Mouse (Mus musculus): Measurements from ENCODE around the gene St6galnac4. TPM values are rescaled to one million over a fixed set of nuclear protein-coding genes. Genes with fewer than 3 reads are reported as not detected.

The St6galnac4 gene
- polyA plus RNA-seq, 1 experiment from 2014 or later: 13.6 TPM

GRCm38 (mm10) chr2:32547380-32547779, 39.5 kb upstream of the St6galnac4 start:
- Histone ChIP-seq H3K9ac (ENCODE audit: low read length) (no peak overlapping the region), H3K9me3 (ENCODE audit: control insufficient read depth, low read length) (no peaks in the 10 kb centered on the region), H3K27me3 (ENCODE audit: control insufficient read depth, insufficient read depth, low read length) (no peaks in the 10 kb centered on the region), H3K36me3 (ENCODE audit: control insufficient read depth, insufficient read depth, low read length) (no peaks in the 10 kb centered on the region; the same call in 1 of the 2 replicates), H3K4me2 (no peak overlapping the region), H3K27ac (ENCODE audit: low read depth, low read length) (no peak overlapping the region), H3K4me1 (ENCODE audit: control insufficient read depth, insufficient read depth, low read length) (no peaks in the 10 kb centered on the region), H3K4me3 (ENCODE audit: low read depth, low read length) (no peak overlapping the region)
- DNase-seq (ENCODE audit: low spot score, missing footprints) (no peak), ATAC-seq (ENCODE audit: low FRiP score) (no peak)
- 90% methylated on average over 5 of the region's 5 CpGs for WGBS

GRCm38 (mm10) chr2:32547964-32548739, 38.7 kb upstream of the St6galnac4 start:
- WGBS: 90% methylated on average over 7 of the region's 7 CpGs
- H3K27ac ChIP-seq (ENCODE audit: low read depth, low read length): no peak overlapping the region
- H3K36me3 ChIP-seq (ENCODE audit: control insufficient read depth, insufficient read depth, low read length): no peaks in the 10 kb centered on the region; the same call in 1 of the 2 replicates
- no peaks in the 10 kb centered on the region for H3K9me3 ChIP-seq (ENCODE audit: control insufficient read depth, low read length)
- H3K4me1 ChIP-seq (ENCODE audit: control insufficient read depth, insufficient read depth, low read length): no peaks in the 10 kb centered on the region
- H3K27me3 ChIP-seq (ENCODE audit: control insufficient read depth, insufficient read depth, low read length): no peaks in the 10 kb centered on the region
- ATAC-seq (ENCODE audit: low FRiP score): no peak
- DNase-seq (ENCODE audit: low spot score, missing footprints): peak; percentile 12
- no peak overlapping the region for H3K9ac ChIP-seq (ENCODE audit: low read length)
- H3K4me2 ChIP-seq: no peak overlapping the region
- no peak overlapping the region for H3K4me3 ChIP-seq (ENCODE audit: low read depth, low read length)

- H3K4me1 ChIP-seq (ENCODE audit: control insufficient read depth, insufficient read depth, low read length): no peaks in the 10 kb centered on the region
- DNase-seq (ENCODE audit: low spot score, missing footprints) (peak; percentile 12), ATAC-seq (ENCODE audit: low FRiP score) (no peak)
- H3K27me3 ChIP-seq (ENCODE audit: control insufficient read depth, insufficient read depth, low read length): no peaks in the 10 kb centered on the region
- H3K27ac ChIP-seq (ENCODE audit: low read depth, low read length): no peak overlapping the region
- H3K4me2 ChIP-seq: no peak overlapping the region
- WGBS: 93% methylated on average over 9 of the region's 9 CpGs
- no peak overlapping the region for H3K9ac ChIP-seq (ENCODE audit: low read length)
- H3K4me3 ChIP-seq (ENCODE audit: low read depth, low read length): no peak overlapping the region
- H3K9me3 ChIP-seq (ENCODE audit: control insufficient read depth, low read length): no peaks in the 10 kb centered on the region
- no peaks in the 10 kb centered on the region; the same call in 1 of the 2 replicates for H3K36me3 ChIP-seq (ENCODE audit: control insufficient read depth, insufficient read depth, low read length)
Observed at GRCm38 (mm10) chr2:32549171-32549570, 37.7 kb upstream of the St6galnac4 start.

- no peak overlapping the region for H3K9ac ChIP-seq (ENCODE audit: low read length)
- no peaks in the 10 kb centered on the region for H3K9me3 ChIP-seq (ENCODE audit: control insufficient read depth, low read length)
- ATAC-seq (ENCODE audit: low FRiP score) (no peak), DNase-seq (ENCODE audit: low spot score, missing footprints) (no peak)
- H3K4me3 ChIP-seq (ENCODE audit: low read depth, low read length): no peak overlapping the region
- H3K4me1 ChIP-seq (ENCODE audit: control insufficient read depth, insufficient read depth, low read length): no peaks in the 10 kb centered on the region
- H3K27me3 ChIP-seq (ENCODE audit: control insufficient read depth, insufficient read depth, low read length): no peaks in the 10 kb centered on the region
- WGBS: 78% methylated on average over 6 of the region's 6 CpGs
- no peak overlapping the region for H3K27ac ChIP-seq (ENCODE audit: low read depth, low read length)
- H3K4me2 ChIP-seq: no peak overlapping the region
- no peaks in the 10 kb centered on the region; the same call in 1 of the 2 replicates for H3K36me3 ChIP-seq (ENCODE audit: control insufficient read depth, insufficient read depth, low read length)
Observed at GRCm38 (mm10) chr2:32549764-32550163, 37.1 kb upstream of the St6galnac4 start.

GRCm38 (mm10) chr2:32551236-32551635, 35.7 kb upstream of the St6galnac4 start:
- 90% methylated on average over 5 of the region's 5 CpGs for WGBS
- Histone ChIP-seq H3K4me2 (no peak overlapping the region), H3K27ac (ENCODE audit: low read depth, low read length) (no peak overlapping the region), H3K4me3 (ENCODE audit: low read depth, low read length) (no peak overlapping the region), H3K4me1 (ENCODE audit: control insufficient read depth, insufficient read depth, low read length) (peaks cover 6% of the 10 kb centered on the region; the same call in 1 of the 2 replicates), H3K36me3 (ENCODE audit: control insufficient read depth, insufficient read depth, low read length) (no peaks in the 10 kb centered on the region), H3K9ac (ENCODE audit: low read length) (no peak overlapping the region), H3K9me3 (ENCODE audit: control insufficient read depth, low read length) (no peaks in the 10 kb centered on the region), H3K27me3 (ENCODE audit: control insufficient read depth, insufficient read depth, low read length) (no peaks in the 10 kb centered on the region)
- ATAC-seq (ENCODE audit: low FRiP score): no peak
- no peak for DNase-seq (ENCODE audit: low spot score, missing footprints)

GRCm38 (mm10) chr2:32553592-32554148, 33.2 kb upstream of the St6galnac4 start:
- Histone ChIP-seq H3K4me1 (ENCODE audit: control insufficient read depth, insufficient read depth, low read length) (peaks cover 10% of the 10 kb centered on the region), H3K9ac (ENCODE audit: low read length) (no peak overlapping the region), H3K36me3 (ENCODE audit: control insufficient read depth, insufficient read depth, low read length) (no peaks in the 10 kb centered on the region), H3K9me3 (ENCODE audit: control insufficient read depth, low read length) (no peaks in the 10 kb centered on the region), H3K27ac (ENCODE audit: low read depth, low read length) (no peak overlapping the region), H3K27me3 (ENCODE audit: control insufficient read depth, insufficient read depth, low read length) (no peaks in the 10 kb centered on the region), H3K4me3 (ENCODE audit: low read depth, low read length) (no peak overlapping the region), H3K4me2 (no peak overlapping the region)
- DNase-seq (ENCODE audit: low spot score, missing footprints) (peak; percentile 68), ATAC-seq (ENCODE audit: low FRiP score) (no peak)
- 79% methylated on average over 7 of the region's 7 CpGs for WGBS

- no peak overlapping the region for H3K4me3 ChIP-seq (ENCODE audit: low read depth, low read length)
- no peaks in the 10 kb centered on the region for H3K9me3 ChIP-seq (ENCODE audit: control insufficient read depth, low read length)
- DNase-seq (ENCODE audit: low spot score, missing footprints): no peak
- no peak for ATAC-seq (ENCODE audit: low FRiP score)
- WGBS: 45% methylated on average over 4 of the region's 4 CpGs
- H3K27ac ChIP-seq (ENCODE audit: low read depth, low read length): no peak overlapping the region
- peak overlapping the region; percentile 20 for H3K9ac ChIP-seq (ENCODE audit: low read length)
- H3K4me2 ChIP-seq: no peak overlapping the region
- H3K27me3 ChIP-seq (ENCODE audit: control insufficient read depth, insufficient read depth, low read length): no peaks in the 10 kb centered on the region
- no peaks in the 10 kb centered on the region for H3K36me3 ChIP-seq (ENCODE audit: control insufficient read depth, insufficient read depth, low read length)
- H3K4me1 ChIP-seq (ENCODE audit: control insufficient read depth, insufficient read depth, low read length): peaks cover 28% of the 10 kb centered on the region
Observed at GRCm38 (mm10) chr2:32555484-32555883, 31.4 kb upstream of the St6galnac4 start.

- H3K27ac ChIP-seq (ENCODE audit: low read depth, low read length): no peak overlapping the region
- H3K36me3 ChIP-seq (ENCODE audit: control insufficient read depth, insufficient read depth, low read length): no peaks in the 10 kb centered on the region
- DNase-seq (ENCODE audit: low spot score, missing footprints) (no peak), ATAC-seq (ENCODE audit: low FRiP score) (no peak)
- H3K9ac ChIP-seq (ENCODE audit: low read length): no peak overlapping the region
- H3K9me3 ChIP-seq (ENCODE audit: control insufficient read depth, low read length): no peaks in the 10 kb centered on the region
- no peaks in the 10 kb centered on the region for H3K27me3 ChIP-seq (ENCODE audit: control insufficient read depth, insufficient read depth, low read length)
- WGBS: 88% methylated on average over 7 of the region's 7 CpGs
- no peak overlapping the region for H3K4me2 ChIP-seq
- no peak overlapping the region for H3K4me3 ChIP-seq (ENCODE audit: low read depth, low read length)
- peaks cover 30% of the 10 kb centered on the region for H3K4me1 ChIP-seq (ENCODE audit: control insufficient read depth, insufficient read depth, low read length)
Observed at GRCm38 (mm10) chr2:32556019-32556418, 30.9 kb upstream of the St6galnac4 start.

- Histone ChIP-seq H3K27ac (ENCODE audit: low read depth, low read length) (peak overlapping the region; percentile 92), H3K36me3 (ENCODE audit: control insufficient read depth, insufficient read depth, low read length) (peaks cover 9% of the 10 kb centered on the region; the same call in 1 of the 2 replicates), H3K4me1 (ENCODE audit: control insufficient read depth, insufficient read depth, low read length) (peaks cover 30% of the 10 kb centered on the region), H3K9me3 (ENCODE audit: control insufficient read depth, low read length) (no peaks in the 10 kb centered on the region), H3K9ac (ENCODE audit: low read length) (peak overlapping the region; percentile 54), H3K4me3 (ENCODE audit: low read depth, low read length) (no peak overlapping the region), H3K27me3 (ENCODE audit: control insufficient read depth, insufficient read depth, low read length) (no peaks in the 10 kb centered on the region), H3K4me2 (peak overlapping the region; percentile 24)
- WGBS: 13% methylated on average over 5 of the region's 5 CpGs
- DNase-seq (ENCODE audit: low spot score, missing footprints) (peak; percentile 94), ATAC-seq (ENCODE audit: low FRiP score) (peak; percentile 95)
Observed at GRCm38 (mm10) chr2:32559570-32559969, 27.3 kb upstream of the St6galnac4 start.
